Mouse (Mus musculus) frontal cortex, adult 2 months (tissue): ENCODE data around the gene Olfr394. TPM values are rescaled to one million over a fixed set of nuclear protein-coding genes. Genes with fewer than 3 reads are reported as not detected.
"Not testable (repeated sequence)": the region's sequence is repeated elsewhere in the genome, so short reads cannot be mapped to it uniquely, and the experiment has no call there.

ENCODE experiments used
- DNase-seq, 2 experiments: peaks; one replicate each; pipeline ENCODE4 v3.0.0; 2022; ENCODE audit warnings: low spot score in 1 of 2; ENCODE audit errors: extremely low spot score in 1 of 2
- polyA plus RNA-seq: library from polyadenylated mRNA; depleted of rRNA; stranded (reverse); fragments of >200 nt; gene quantifications from 2 replicates; pipeline ENCODE4 v1.2.3, GENCODE M21; 2012; rRNA removed

Olfr394 gene
- polyA plus RNA-seq = 0.02 TPM in 1 of 2 replicates, not detected in the other

DNA sequence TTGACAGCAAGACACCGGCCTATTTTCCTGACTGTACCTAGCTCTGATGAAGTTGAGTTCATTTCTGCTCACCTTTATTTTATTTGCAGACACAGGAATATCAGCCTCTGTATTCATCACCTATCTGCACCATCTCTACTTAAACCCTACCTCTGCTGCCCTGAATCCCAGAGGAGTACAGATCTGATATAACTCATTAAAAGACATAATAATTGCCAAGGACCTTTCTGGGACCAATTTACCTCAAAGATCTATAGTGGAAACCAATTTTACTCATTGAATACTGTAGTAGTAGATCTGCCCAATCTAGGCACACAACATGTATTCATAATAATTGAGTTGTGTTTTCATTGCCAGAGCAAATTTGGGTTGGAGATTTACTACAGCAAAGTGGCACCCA is at the start of gene Olfr394:
Olfr394 (minus strand) TSS at position 101 of the 400 bp plus-strand sequence.
- no peak for DNase-seq

DNA sequence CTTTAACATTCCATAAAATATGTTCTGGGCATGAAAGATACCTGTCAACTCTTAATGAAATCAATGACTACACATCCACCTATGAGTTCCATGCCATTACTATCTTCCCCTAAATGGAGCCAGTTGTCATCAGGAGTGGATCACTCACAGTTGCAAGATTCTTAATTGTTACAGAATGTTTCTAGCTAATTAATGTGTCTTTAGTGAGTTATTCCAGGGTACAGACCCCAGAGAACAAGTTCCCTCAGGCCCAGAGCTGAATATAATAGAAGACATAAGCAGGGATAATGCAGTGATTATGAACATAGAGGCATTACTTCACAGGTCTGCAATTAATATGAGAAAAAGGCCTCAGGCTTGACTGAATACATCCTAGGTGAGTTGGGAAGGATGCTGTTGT is 45.8 kb upstream of the Olfr394 start, which contains the start of gene Olfr23:
Olfr23 (plus strand) TSS at position 301 of the 400 bp plus-strand sequence.
- DNase-seq = no peak

DNA sequence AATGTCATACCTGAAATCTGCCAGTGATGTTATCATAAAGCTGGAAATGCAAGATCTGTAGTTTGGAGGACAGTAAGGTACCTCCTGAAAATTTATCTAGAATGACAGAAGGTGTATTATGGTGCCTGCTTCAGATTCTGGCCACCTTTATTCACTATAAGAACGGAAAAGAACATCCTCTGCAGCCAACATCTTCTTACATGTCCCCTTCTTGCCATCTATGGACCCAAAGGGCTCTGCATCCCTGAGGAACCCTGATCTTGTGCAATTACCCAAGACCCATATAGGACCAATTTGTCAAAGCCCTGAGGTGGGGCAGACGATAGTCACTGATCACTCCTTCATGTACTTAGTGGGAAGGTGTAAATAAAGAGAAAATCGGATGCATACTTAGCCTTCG is 18.6 kb upstream of the Olfr394 start, which contains the start of gene Olfr395:
Olfr395 (minus strand) TSS at position 101 of the 400 bp plus-strand sequence.
- not testable (repeated sequence) for DNase-seq

DNA sequence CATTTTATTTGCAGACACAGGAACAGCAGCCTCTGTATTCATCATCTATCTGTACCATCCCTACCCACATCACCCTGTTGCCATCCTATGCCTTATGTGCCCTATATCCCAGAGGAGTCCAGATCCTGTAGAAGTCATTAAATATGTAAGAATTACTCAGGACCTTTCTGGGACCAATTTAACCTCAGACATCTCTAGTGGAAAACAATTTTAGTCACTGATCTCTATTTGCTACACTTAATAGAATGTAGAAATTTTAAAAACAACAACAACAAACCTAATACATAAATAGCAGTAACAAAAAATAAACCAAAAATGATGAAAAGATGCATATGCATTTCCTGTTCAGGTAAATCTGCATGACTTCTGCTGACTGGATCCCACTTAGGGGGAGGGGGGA is 39.2 kb downstream of the Olfr394 start, which contains the start of gene Olfr393:
Olfr393 (minus strand) TSS at position 101 of the 400 bp plus-strand sequence.
- DNase-seq = no peak

Other genes starting within 250 kb of the Olfr394 start
- gene Zfp735, start 202.0 kb downstream of the Olfr394 start, polyA plus RNA-seq = not detected in 2 replicates
- gene Olfr389, start 110.1 kb downstream of the Olfr394 start, polyA plus RNA-seq = not detected in 2 replicates
- not detected in 2 replicates for gene Olfr390, start 107.8 kb downstream of the Olfr394 start, polyA plus RNA-seq
- gene Olfr391-ps, start 87.7 kb downstream of the Olfr394 start, polyA plus RNA-seq = not detected in 2 replicates
- gene Olfr392, start 73.7 kb downstream of the Olfr394 start, polyA plus RNA-seq = 0.02 TPM in 1 of 2 replicates, not detected in the other
- not detected in 2 replicates for gene Olfr393, start 39.3 kb downstream of the Olfr394 start, polyA plus RNA-seq
- gene Olfr395, start 18.5 kb upstream of the Olfr394 start, polyA plus RNA-seq = not detected in 2 replicates
- gene Olfr23, start 45.9 kb upstream of the Olfr394 start, polyA plus RNA-seq = not detected in 2 replicates
- not detected in 2 replicates for gene Olfr397, start 70.0 kb upstream of the Olfr394 start, polyA plus RNA-seq
- gene Olfr398, start 99.6 kb upstream of the Olfr394 start, polyA plus RNA-seq = not detected in 2 replicates
- gene Olfr139, start 165.8 kb upstream of the Olfr394 start, polyA plus RNA-seq = not detected in 2 replicates
- gene Olfr399, start 165.8 kb upstream of the Olfr394 start, polyA plus RNA-seq = not detected in 2 replicates
- not detected in 2 replicates for gene Zfp616, start 179.2 kb upstream of the Olfr394 start, polyA plus RNA-seq
- gene Olfr401, start 222.9 kb upstream of the Olfr394 start, polyA plus RNA-seq = not detected in 2 replicates